Mouse (Mus musculus) liver, embryonic 15.5 days (tissue): ENCODE measurements around the gene Scnn1g. TPM values are rescaled to one million over a fixed set of nuclear protein-coding genes. Genes with fewer than 3 reads are reported as not detected.

Experiments used
- ATAC-seq: fragments of 200-750 bp; cut with Nextera tagmentation; 2 replicates; pipeline ENCODE4 v1.8.0; 2017; ENCODE audit warnings: moderate number of reproducible peaks, mild to moderate bottlenecking, moderate library complexity; ENCODE audit not compliant: insufficient read depth
- H3K27ac ChIP-seq: fragments of 300-500 bp; sonication (generic); replicated peaks from 2 replicates; pipeline ENCODE4 v1.5.1; 2015; ENCODE audit warnings: mild to moderate bottlenecking, inconsistent platforms
- H3K27me3 ChIP-seq: fragments of 300-500 bp; sonication (generic); 2 replicates; pipeline ENCODE4 v1.6.1; 2015; ENCODE audit warnings: mild to moderate bottlenecking, inconsistent platforms
- H3K36me3 ChIP-seq: fragments of 300-500 bp; sonication (generic); replicated peaks from 2 replicates; pipeline ENCODE4 v1.6.1; 2015; ENCODE audit warnings: moderate library complexity, mild to moderate bottlenecking, inconsistent platforms
- H3K4me1 ChIP-seq: fragments of 300-500 bp; sonication (generic); replicated peaks from 2 replicates; pipeline ENCODE4 v1.6.1; 2015; ENCODE audit warnings: inconsistent platforms
- H3K4me2 ChIP-seq: fragments of 300-500 bp; sonication (generic); 2 replicates; pipeline ENCODE4 v1.6.1; 2015; ENCODE audit warnings: moderate library complexity, mild to moderate bottlenecking, inconsistent platforms
- H3K4me3 ChIP-seq: fragments of 300-500 bp; sonication (generic); replicated peaks from 2 replicates; pipeline ENCODE4 v1.5.1; 2015; ENCODE audit warnings: mild to moderate bottlenecking, inconsistent platforms
- H3K9ac ChIP-seq: fragments of 300-500 bp; sonication (generic); 2 replicates; pipeline ENCODE4 v1.6.1; 2015; ENCODE audit warnings: moderate library complexity, mild to moderate bottlenecking, inconsistent platforms
- H3K9me3 ChIP-seq: fragments of 300-500 bp; sonication (generic); replicated peaks from 2 replicates; pipeline ENCODE4 v1.6.1; 2016; ENCODE audit warnings: inconsistent platforms
- WGBS: fragments of 180-500 bp; shearing (Covaris S2); methylation state at CpG from one replicate; pipeline ENCODE4 v1.1.7; 2015; ENCODE audit warnings: mixed read lengths; ENCODE audit not compliant: insufficient replicate concordance; 5-methylcytosine and 5-hydroxymethylcytosine counted together
- polyA plus RNA-seq: library from polyadenylated mRNA; unstranded; fragments of >200 nt; fragmentation: Nextera tagmentation; extraction: Ambion mirVana; gene quantifications from 2 replicates; pipeline ENCODE4 v1.2.1, GENCODE M21; 2015

The Scnn1g gene
- polyA plus RNA-seq, 1 experiment from 2014 or later: not detected

- Histone ChIP-seq H3K9me3 (no peaks in the 10 kb centered on the region), H3K27ac (no peak overlapping the region), H3K36me3 (no peaks in the 10 kb centered on the region), H3K4me1 (no peaks in the 10 kb centered on the region), H3K4me3 (no peak overlapping the region), H3K27me3 (no peaks in the 10 kb centered on the region), H3K9ac (no peak overlapping the region), H3K4me2 (no peak overlapping the region)
- ATAC-seq: no peak
- WGBS: 61% methylated on average over 3 of the region's 3 CpGs
Observed at GRCm38 (mm10) chr7:121778980-121779379, 44.7 kb downstream of the Scnn1g start.

- no peaks in the 10 kb centered on the region for H3K27me3 ChIP-seq
- H3K9ac ChIP-seq: no peak overlapping the region
- no peak overlapping the region for H3K4me3 ChIP-seq
- no peak overlapping the region for H3K4me2 ChIP-seq
- ATAC-seq: no peak; the same call in 1 of the 2 replicates
- H3K27ac ChIP-seq: no peak overlapping the region
- H3K4me1 ChIP-seq: no peaks in the 10 kb centered on the region
- H3K36me3 ChIP-seq: no peaks in the 10 kb centered on the region
- no peaks in the 10 kb centered on the region for H3K9me3 ChIP-seq
Observed at GRCm38 (mm10) chr7:121779409-121779808, 45.1 kb downstream of the Scnn1g start.

GRCm38 (mm10) chr7:121782188-121782909 lies 48.1 kb downstream of the Scnn1g start:
- no peaks in the 10 kb centered on the region for H3K27me3 ChIP-seq
- H3K36me3 ChIP-seq: no peaks in the 10 kb centered on the region
- 35% methylated on average over 3 of the region's 3 CpGs for WGBS
- no peak overlapping the region for H3K9ac ChIP-seq
- no peak overlapping the region for H3K4me3 ChIP-seq
- no peak overlapping the region for H3K27ac ChIP-seq
- H3K4me1 ChIP-seq: no peaks in the 10 kb centered on the region
- no peak overlapping the region for H3K4me2 ChIP-seq
- ATAC-seq: no peak
- H3K9me3 ChIP-seq: no peaks in the 10 kb centered on the region

- Histone ChIP-seq H3K9me3 (no peaks in the 10 kb centered on the region), H3K4me2 (no peak overlapping the region), H3K27me3 (no peaks in the 10 kb centered on the region), H3K36me3 (no peaks in the 10 kb centered on the region), H3K27ac (no peak overlapping the region), H3K4me1 (no peaks in the 10 kb centered on the region), H3K4me3 (no peak overlapping the region), H3K9ac (no peak overlapping the region)
- 58% methylated on average over 8 of the region's 8 CpGs for WGBS
- no peak for ATAC-seq
Observed at GRCm38 (mm10) chr7:121785651-121786228, 51.5 kb downstream of the Scnn1g start.

GRCm38 (mm10) chr7:121797781-121798180 lies 63.5 kb downstream of the Scnn1g start:
- no peaks in the 10 kb centered on the region for H3K9me3 ChIP-seq
- ATAC-seq: no peak
- H3K27me3 ChIP-seq: no peaks in the 10 kb centered on the region
- H3K27ac ChIP-seq: no peak overlapping the region
- H3K4me2 ChIP-seq: no peak overlapping the region
- no peak overlapping the region for H3K4me3 ChIP-seq
- no peaks in the 10 kb centered on the region for H3K4me1 ChIP-seq
- no peaks in the 10 kb centered on the region for H3K36me3 ChIP-seq
- WGBS: 64% methylated on average over 9 of the region's 9 CpGs
- H3K9ac ChIP-seq: no peak overlapping the region

GRCm38 (mm10) chr7:121802471-121802870 lies 68.2 kb downstream of the Scnn1g start:
- H3K4me3 ChIP-seq: no peak overlapping the region
- H3K36me3 ChIP-seq: no peaks in the 10 kb centered on the region
- WGBS: 47% methylated on average over 2 of the region's 2 CpGs
- no peak overlapping the region for H3K9ac ChIP-seq
- H3K4me1 ChIP-seq: no peaks in the 10 kb centered on the region
- H3K27me3 ChIP-seq: no peaks in the 10 kb centered on the region
- H3K4me2 ChIP-seq: no peak overlapping the region
- no peak for ATAC-seq
- no peaks in the 10 kb centered on the region for H3K9me3 ChIP-seq
- no peak overlapping the region for H3K27ac ChIP-seq

GRCm38 (mm10) chr7:121803011-121803410 lies 68.7 kb downstream of the Scnn1g start:
- Histone ChIP-seq H3K27ac (no peak overlapping the region), H3K36me3 (no peaks in the 10 kb centered on the region), H3K4me2 (no peak overlapping the region), H3K9ac (no peak overlapping the region), H3K27me3 (no peaks in the 10 kb centered on the region), H3K4me3 (no peak overlapping the region), H3K9me3 (no peaks in the 10 kb centered on the region), H3K4me1 (no peaks in the 10 kb centered on the region)
- no peak for ATAC-seq
- WGBS: 59% methylated on average over 4 of the region's 4 CpGs

- ATAC-seq: no peak
- Histone ChIP-seq H3K27me3 (no peaks in the 10 kb centered on the region), H3K9me3 (no peaks in the 10 kb centered on the region), H3K4me3 (no peak overlapping the region), H3K4me1 (no peaks in the 10 kb centered on the region), H3K4me2 (no peak overlapping the region), H3K27ac (no peak overlapping the region), H3K36me3 (no peaks in the 10 kb centered on the region), H3K9ac (no peak overlapping the region)
- 58% methylated on average over 3 of the region's 3 CpGs for WGBS
Observed at GRCm38 (mm10) chr7:121805811-121806496, 71.7 kb downstream of the Scnn1g start.

GRCm38 (mm10) chr7:121807726-121808580 lies 73.7 kb downstream of the Scnn1g start:
- WGBS: 64% methylated on average over 15 of the region's 15 CpGs
- no peaks in the 10 kb centered on the region for H3K36me3 ChIP-seq
- no peak overlapping the region for H3K4me2 ChIP-seq
- H3K4me3 ChIP-seq: no peak overlapping the region
- H3K27me3 ChIP-seq: no peaks in the 10 kb centered on the region
- no peaks in the 10 kb centered on the region for H3K4me1 ChIP-seq
- H3K9me3 ChIP-seq: no peaks in the 10 kb centered on the region
- no peak for ATAC-seq
- no peak overlapping the region for H3K27ac ChIP-seq
- no peak overlapping the region for H3K9ac ChIP-seq
